Mouse (Mus musculus) kidney, postnatal 25 days (tissue): ENCODE measurements around the gene Myom3.
"Not testable (repeated sequence)": the region's sequence is repeated elsewhere in the genome, so short reads cannot be mapped to it uniquely, and the experiment has no call there.

Source experiments
- DNase-seq, 2 experiments: peaks; one replicate each; pipeline ENCODE4 v3.0.0; 2021; ENCODE audit warnings: mixed read lengths in 2 of 2

Myom3 gene

GRCm38 (mm10) chr4:135759356-135759976 lies at the start of gene Myom3:
Myom3 (plus strand) TSS chr4:135759715.
- DNase-seq, result no peak

- no peak for DNase-seq
Observed at GRCm38 (mm10) chr4:135710392-135710791, 49.1 kb upstream of the Myom3 start.

GRCm38 (mm10) chr4:135714776-135715175 lies 44.7 kb upstream of the Myom3 start:
- no peak for DNase-seq

GRCm38 (mm10) chr4:135716438-135716837 lies 43.1 kb upstream of the Myom3 start:
- not testable (repeated sequence) for DNase-seq

- no peak for DNase-seq
Observed at GRCm38 (mm10) chr4:135722540-135723290, 36.8 kb upstream of the Myom3 start.

GRCm38 (mm10) chr4:135726416-135726815 lies 33.1 kb upstream of the Myom3 start:
- no peak for DNase-seq

- peak; percentile 90 to 94 for DNase-seq
Observed at GRCm38 (mm10) chr4:135727817-135728216, 31.7 kb upstream of the Myom3 start, which contains the start of gene Il22ra1. Il22ra1 (plus strand) TSS chr4:135728172.

GRCm38 (mm10) chr4:135730204-135730603 lies 29.3 kb upstream of the Myom3 start:
- DNase-seq, result no peak

- DNase-seq, result no peak
Observed at GRCm38 (mm10) chr4:135730951-135731350, 28.6 kb upstream of the Myom3 start.

- no peak for DNase-seq
Observed at GRCm38 (mm10) chr4:135733901-135734300, 25.6 kb upstream of the Myom3 start.

GRCm38 (mm10) chr4:135736903-135737302 lies 22.6 kb upstream of the Myom3 start:
- no peak for DNase-seq

GRCm38 (mm10) chr4:135738237-135738636 lies 21.3 kb upstream of the Myom3 start:
- no peak for DNase-seq

- no peak for DNase-seq
Observed at GRCm38 (mm10) chr4:135739148-135739547, 20.4 kb upstream of the Myom3 start.

- no peak for DNase-seq
Observed at GRCm38 (mm10) chr4:135739672-135740071, 19.8 kb upstream of the Myom3 start.

GRCm38 (mm10) chr4:135743520-135743919 lies 16.0 kb upstream of the Myom3 start:
- no peak for DNase-seq

- no peak for DNase-seq
Observed at GRCm38 (mm10) chr4:135744726-135745448, 14.6 kb upstream of the Myom3 start.

- no peak for DNase-seq
Observed at GRCm38 (mm10) chr4:135745613-135746012, 13.9 kb upstream of the Myom3 start.

- DNase-seq, result no peak
Observed at GRCm38 (mm10) chr4:135750896-135751295, 8.6 kb upstream of the Myom3 start.

- DNase-seq, result no peak
Observed at GRCm38 (mm10) chr4:135752106-135752778, 7.3 kb upstream of the Myom3 start.

- no peak for DNase-seq
Observed at GRCm38 (mm10) chr4:135752779-135753164, 6.7 kb upstream of the Myom3 start.

GRCm38 (mm10) chr4:135758331-135758730 lies 1.2 kb upstream of the Myom3 start:
- DNase-seq, result peak in 1 of 2 experiments; percentile 19

GRCm38 (mm10) chr4:135758825-135759224 lies 690 bp upstream of the Myom3 start:
- DNase-seq, result no peak

- DNase-seq, result no peak
Observed at GRCm38 (mm10) chr4:135761048-135761447, 1.5 kb downstream of the Myom3 start.
